Mouse (Mus musculus): Measurements from ENCODE around the gene Kcnb1. TPM values are rescaled to one million over a fixed set of nuclear protein-coding genes. Genes with fewer than 3 reads are reported as not detected.

Kcnb1 gene
- polyA plus RNA-seq, 1 experiment from 2014 or later, result 3.5 TPM

DNA sequence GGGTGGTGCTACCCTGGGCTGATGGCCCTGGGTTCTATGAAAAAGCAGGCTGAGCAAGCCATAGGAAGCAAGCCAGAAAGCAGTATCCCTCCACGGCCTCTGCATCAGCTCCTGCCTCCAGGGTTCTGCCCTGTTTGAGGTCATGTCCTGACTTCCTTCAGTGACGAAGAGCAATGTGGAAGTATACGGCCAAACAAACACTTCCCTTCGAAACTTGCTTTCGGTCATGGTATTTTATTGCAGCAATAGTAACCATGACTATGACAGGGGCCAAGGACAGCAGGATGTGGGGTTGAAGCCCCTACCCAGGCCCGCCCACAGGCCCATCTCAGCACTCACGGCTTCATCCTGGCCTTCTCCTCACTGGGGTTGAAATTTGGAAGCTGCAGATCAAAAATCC is 35.0 kb upstream of the Kcnb1 start:
- no peak overlapping the region for H3K4me3 ChIP-seq (replicated peaks; ENCODE audit: low read length)
- DNase-seq (ENCODE audit: low spot score), result no peak
- no peak overlapping the region for H3K9ac ChIP-seq
- H3K36me3 ChIP-seq (replicated peaks; ENCODE audit: control insufficient read depth, insufficient read depth), result no peaks in the 10 kb centered on the region
- no peaks in the 10 kb centered on the region for H3K27me3 ChIP-seq (ENCODE audit: control insufficient read depth, insufficient read depth, low read length)
- no peak overlapping the region for H3K4me2 ChIP-seq (replicated peaks)
- no peak for ATAC-seq (ENCODE audit: low FRiP score)
- H3K9me3 ChIP-seq (ENCODE audit: control insufficient read depth, low read length), result no peaks in the 10 kb centered on the region
- H3K27ac ChIP-seq, result no peak overlapping the region
- 71% methylated on average over 7 of the region's 7 CpGs for WGBS
- H3K4me1 ChIP-seq (replicated peaks; ENCODE audit: control insufficient read depth, insufficient read depth, low read length), result no peaks in the 10 kb centered on the region

GRCm38 (mm10) chr2:167224194-167224593 is 34.2 kb upstream of the Kcnb1 start:
- no peaks in the 10 kb centered on the region for H3K27me3 ChIP-seq (ENCODE audit: control insufficient read depth, insufficient read depth, low read length)
- DNase-seq (ENCODE audit: low spot score), result no peak
- H3K9ac ChIP-seq, result no peak overlapping the region
- H3K36me3 ChIP-seq (replicated peaks; ENCODE audit: control insufficient read depth, insufficient read depth), result no peaks in the 10 kb centered on the region
- ATAC-seq (ENCODE audit: low FRiP score), result no peak
- H3K27ac ChIP-seq, result no peak overlapping the region
- H3K9me3 ChIP-seq (ENCODE audit: control insufficient read depth, low read length), result no peaks in the 10 kb centered on the region
- H3K4me3 ChIP-seq (replicated peaks; ENCODE audit: low read length), result no peak overlapping the region
- WGBS, result 93% methylated on average over 6 of the region's 6 CpGs
- H3K4me1 ChIP-seq (replicated peaks; ENCODE audit: control insufficient read depth, insufficient read depth, low read length), result no peaks in the 10 kb centered on the region
- no peak overlapping the region for H3K4me2 ChIP-seq (replicated peaks)

GRCm38 (mm10) chr2:167222152-167222551 is 32.2 kb upstream of the Kcnb1 start:
- ATAC-seq (ENCODE audit: low FRiP score) (no peak), DNase-seq (ENCODE audit: low spot score) (peak; percentile 79)
- no peak overlapping the region for H3K4me2 ChIP-seq (replicated peaks)
- no peaks in the 10 kb centered on the region for H3K36me3 ChIP-seq (replicated peaks; ENCODE audit: control insufficient read depth, insufficient read depth)
- H3K9ac ChIP-seq, result no peak overlapping the region
- no peaks in the 10 kb centered on the region for H3K4me1 ChIP-seq (replicated peaks; ENCODE audit: control insufficient read depth, insufficient read depth, low read length)
- H3K27ac ChIP-seq, result no peak overlapping the region
- H3K27me3 ChIP-seq (ENCODE audit: control insufficient read depth, insufficient read depth, low read length), result no peaks in the 10 kb centered on the region
- WGBS, result 23% methylated on average over 7 of the region's 7 CpGs
- no peaks in the 10 kb centered on the region for H3K9me3 ChIP-seq (ENCODE audit: control insufficient read depth, low read length)
- no peak overlapping the region for H3K4me3 ChIP-seq (replicated peaks; ENCODE audit: low read length)

- Histone ChIP-seq H3K9ac (no peak overlapping the region), H3K4me3 (replicated peaks; ENCODE audit: low read length) (no peak overlapping the region), H3K27me3 (ENCODE audit: control insufficient read depth, insufficient read depth, low read length) (no peaks in the 10 kb centered on the region), H3K4me1 (replicated peaks; ENCODE audit: control insufficient read depth, insufficient read depth, low read length) (no peaks in the 10 kb centered on the region), H3K9me3 (ENCODE audit: control insufficient read depth, low read length) (no peaks in the 10 kb centered on the region), H3K27ac (no peak overlapping the region), H3K4me2 (replicated peaks) (no peak overlapping the region), H3K36me3 (replicated peaks; ENCODE audit: control insufficient read depth, insufficient read depth) (no peaks in the 10 kb centered on the region)
- ATAC-seq (ENCODE audit: low FRiP score), result no peak
- 88% methylated on average over 13 of the region's 13 CpGs for WGBS
- DNase-seq (ENCODE audit: low spot score), result no peak
Measured at GRCm38 (mm10) chr2:167221159-167221845, 31.3 kb upstream of the Kcnb1 start.

- WGBS, result 88% methylated on average over 5 of the region's 5 CpGs
Measured at GRCm38 (mm10) chr2:167220736-167221135, 30.8 kb upstream of the Kcnb1 start.

GRCm38 (mm10) chr2:167219154-167219775 is 29.3 kb upstream of the Kcnb1 start:
- no peaks in the 10 kb centered on the region for H3K4me1 ChIP-seq (replicated peaks; ENCODE audit: control insufficient read depth, insufficient read depth, low read length)
- 51% methylated on average over 8 of the region's 8 CpGs for WGBS
- H3K9ac ChIP-seq, result no peak overlapping the region
- no peak overlapping the region for H3K27ac ChIP-seq
- no peak overlapping the region for H3K4me3 ChIP-seq (replicated peaks; ENCODE audit: low read length)
- no peaks in the 10 kb centered on the region for H3K9me3 ChIP-seq (ENCODE audit: control insufficient read depth, low read length)
- H3K27me3 ChIP-seq (ENCODE audit: control insufficient read depth, insufficient read depth, low read length), result no peaks in the 10 kb centered on the region
- peak; percentile 85 for ATAC-seq (ENCODE audit: low FRiP score)
- peak; percentile 93 for DNase-seq (ENCODE audit: low spot score)
- H3K4me2 ChIP-seq (replicated peaks), result no peak overlapping the region; the same call in 1 of the 2 replicates
- no peaks in the 10 kb centered on the region for H3K36me3 ChIP-seq (replicated peaks; ENCODE audit: control insufficient read depth, insufficient read depth)

More at GRCm38 (mm10) chr2:167220736-167221135, 30.8 kb upstream of the Kcnb1 start:
- H3K9me3 ChIP-seq (ENCODE audit: control insufficient read depth, low read length), result no peaks in the 10 kb centered on the region
- DNase-seq (ENCODE audit: low spot score) (no peak), ATAC-seq (ENCODE audit: low FRiP score) (no peak)
- no peak overlapping the region for H3K4me2 ChIP-seq (replicated peaks)
- H3K4me3 ChIP-seq (replicated peaks; ENCODE audit: low read length), result no peak overlapping the region
- H3K4me1 ChIP-seq (replicated peaks; ENCODE audit: control insufficient read depth, insufficient read depth, low read length), result no peaks in the 10 kb centered on the region
- H3K27ac ChIP-seq, result no peak overlapping the region
- H3K36me3 ChIP-seq (replicated peaks; ENCODE audit: control insufficient read depth, insufficient read depth), result no peaks in the 10 kb centered on the region
- H3K9ac ChIP-seq, result no peak overlapping the region
- no peaks in the 10 kb centered on the region for H3K27me3 ChIP-seq (ENCODE audit: control insufficient read depth, insufficient read depth, low read length)

- Histone ChIP-seq H3K27ac (no peak overlapping the region), H3K4me1 (replicated peaks; ENCODE audit: control insufficient read depth, insufficient read depth, low read length) (no peaks in the 10 kb centered on the region), H3K9ac (no peak overlapping the region), H3K4me2 (replicated peaks) (no peak overlapping the region), H3K4me3 (replicated peaks; ENCODE audit: low read length) (no peak overlapping the region), H3K27me3 (ENCODE audit: control insufficient read depth, insufficient read depth, low read length) (no peaks in the 10 kb centered on the region), H3K9me3 (ENCODE audit: control insufficient read depth, low read length) (no peaks in the 10 kb centered on the region), H3K36me3 (replicated peaks; ENCODE audit: control insufficient read depth, insufficient read depth) (no peaks in the 10 kb centered on the region)
- DNase-seq (ENCODE audit: low spot score) (no peak), ATAC-seq (ENCODE audit: low FRiP score) (no peak)
- WGBS, result 98% methylated on average over 12 of the region's 12 CpGs
Measured at GRCm38 (mm10) chr2:167213666-167214065, 23.7 kb upstream of the Kcnb1 start.

- DNase-seq (ENCODE audit: low spot score) (no peak), ATAC-seq (ENCODE audit: low FRiP score) (no peak)
- Histone ChIP-seq H3K27me3 (ENCODE audit: control insufficient read depth, insufficient read depth, low read length) (no peaks in the 10 kb centered on the region), H3K27ac (no peak overlapping the region), H3K4me2 (replicated peaks) (no peak overlapping the region), H3K36me3 (replicated peaks; ENCODE audit: control insufficient read depth, insufficient read depth) (no peaks in the 10 kb centered on the region), H3K9ac (no peak overlapping the region), H3K4me1 (replicated peaks; ENCODE audit: control insufficient read depth, insufficient read depth, low read length) (no peaks in the 10 kb centered on the region), H3K4me3 (replicated peaks; ENCODE audit: low read length) (no peak overlapping the region), H3K9me3 (ENCODE audit: control insufficient read depth, low read length) (no peaks in the 10 kb centered on the region)
- WGBS, result 98% methylated on average over 3 of the region's 3 CpGs
Measured at GRCm38 (mm10) chr2:167213076-167213475, 23.1 kb upstream of the Kcnb1 start.

DNA sequence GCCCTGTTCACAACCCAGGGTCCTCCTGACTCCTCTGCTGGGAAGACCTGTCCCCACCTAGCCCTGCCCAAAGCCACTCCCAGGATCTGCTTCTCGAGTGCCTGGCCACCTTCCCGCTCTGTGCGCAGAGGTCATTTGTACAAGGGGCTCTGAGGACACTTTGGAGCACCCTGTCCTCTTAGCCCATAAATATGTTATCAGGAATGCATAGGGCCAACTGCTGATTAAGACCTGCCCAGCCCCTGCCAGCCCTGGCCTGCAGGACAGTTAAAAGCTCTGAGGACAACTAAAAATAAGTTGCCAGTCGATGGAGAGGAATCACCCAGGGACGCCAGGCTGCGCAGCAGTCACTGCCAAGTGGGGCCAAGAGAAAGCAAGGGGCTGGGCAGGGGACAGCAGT is 22.6 kb upstream of the Kcnb1 start:
- Histone ChIP-seq H3K4me1 (replicated peaks; ENCODE audit: control insufficient read depth, insufficient read depth, low read length) (no peaks in the 10 kb centered on the region), H3K4me3 (replicated peaks; ENCODE audit: low read length) (no peak overlapping the region), H3K27me3 (ENCODE audit: control insufficient read depth, insufficient read depth, low read length) (no peaks in the 10 kb centered on the region), H3K27ac (no peak overlapping the region), H3K36me3 (replicated peaks; ENCODE audit: control insufficient read depth, insufficient read depth) (no peaks in the 10 kb centered on the region), H3K9ac (no peak overlapping the region), H3K9me3 (ENCODE audit: control insufficient read depth, low read length) (no peaks in the 10 kb centered on the region), H3K4me2 (replicated peaks) (no peak overlapping the region)
- ATAC-seq (ENCODE audit: low FRiP score) (no peak), DNase-seq (ENCODE audit: low spot score) (no peak)
- WGBS, result 94% methylated on average over 6 of the region's 6 CpGs
